Comparison of ENCODE assay signal across 23 mouse cellular contexts in the genomic region with DNA sequence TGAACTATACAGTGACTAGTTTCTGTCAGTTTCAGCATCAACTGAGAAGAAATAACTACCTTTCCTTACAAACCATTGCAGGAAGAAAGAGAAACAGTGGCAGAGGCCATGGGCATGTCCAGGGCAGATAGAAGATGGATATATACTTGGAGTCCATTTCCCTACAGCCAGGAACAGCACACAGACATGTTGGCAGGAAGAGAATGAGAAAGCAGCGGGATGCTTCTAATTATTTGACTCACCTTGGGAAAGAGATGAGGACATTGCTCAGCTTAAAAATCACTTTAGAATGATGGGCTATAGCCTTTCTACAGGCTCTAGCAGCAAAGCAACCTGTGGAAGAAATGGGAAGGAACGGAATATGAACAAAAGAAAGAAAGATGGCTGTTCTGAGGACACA.
DNase-seq lines count a peak whose midpoint lies in the region; ATAC-seq and TF ChIP-seq lines count a peak whose summit lies in the region.
"Had no signal": no experiment of that assay in that cellular context is flagged by ENCODE, and none has a peak within 500 bp of the region (broad histone marks: within the 10 kb centered on the region; RNA-seq: fewer than 3 reads in every experiment).

No protein-coding gene starts in this region.

- ATAC-seq in embryonic facial prominence, embryonic 13.5 days (ENCODE audit: insufficient number of reproducible peaks, insufficient read depth, low FRiP score, low TSS enrichment, low read depth), result no peak
- ATAC-seq in activated CD4-positive, CD25-positive, alpha-beta regulatory T cell, adult 4 months, result no peak
- no peak for ATAC-seq in neural tube, embryonic 15.5 days (ENCODE audit: low FRiP score)
- ATAC-seq: forebrain, embryonic 14.5 days; intestine, embryonic 16.5 days; Patski had no signal

- H3K36me3 ChIP-seq in embryonic facial prominence, embryonic 13.5 days, result no peaks in the 10 kb centered on the region
- no peaks in the 10 kb centered on the region for H3K36me3 ChIP-seq in embryonic facial prominence, embryonic 10.5 days (replicated peaks)
- H3K36me3 ChIP-seq in neural tube, embryonic 15.5 days, result no peaks in the 10 kb centered on the region
- H3K36me3 ChIP-seq: embryonic facial prominence, embryonic 12.5 days; forebrain, embryonic 10.5 days; heart, embryonic 13.5 days; hindbrain, embryonic 15.5 days had no signal

- peaks cover 13% of the 10 kb centered on the region; the same call in 1 of the 2 replicates for H3K4me1 ChIP-seq in embryonic facial prominence, embryonic 13.5 days
- no peaks in the 10 kb centered on the region for H3K4me1 ChIP-seq in embryonic facial prominence, embryonic 10.5 days
- no peaks in the 10 kb centered on the region for H3K4me1 ChIP-seq in neural tube, embryonic 15.5 days
- H3K4me1 ChIP-seq: embryonic facial prominence, embryonic 12.5 days; forebrain, embryonic 10.5 days; heart, embryonic 13.5 days; hindbrain, embryonic 15.5 days had no signal

- H3K4me2 ChIP-seq in embryonic facial prominence, embryonic 13.5 days, result no peak overlapping the region
- no peak overlapping the region for H3K4me2 ChIP-seq in neural tube, embryonic 15.5 days
- H3K4me2 ChIP-seq: embryonic facial prominence, embryonic 12.5 days; heart, embryonic 13.5 days; hindbrain, embryonic 15.5 days had no signal

- H3K9me3 ChIP-seq in embryonic facial prominence, embryonic 13.5 days, result no peaks in the 10 kb centered on the region
- H3K9me3 ChIP-seq in embryonic facial prominence, embryonic 10.5 days, result no peaks in the 10 kb centered on the region
- 0 out of 2 replicates have a peak, but pooled peaks cover 2% of the 10 kb centered on the region for H3K9me3 ChIP-seq in neural tube, embryonic 15.5 days (replicated peaks)
- H3K9me3 ChIP-seq: embryonic facial prominence, embryonic 12.5 days; forebrain, embryonic 10.5 days; heart, embryonic 13.5 days; hindbrain, embryonic 15.5 days had no signal

- H3K4me3 ChIP-seq in embryonic facial prominence, embryonic 13.5 days, result no peak overlapping the region
- H3K4me3 ChIP-seq in embryonic facial prominence, embryonic 10.5 days, result no peak overlapping the region
- no peak overlapping the region for H3K4me3 ChIP-seq in layer of hippocampus, adult 2 months
- no peak overlapping the region for H3K4me3 ChIP-seq in neural tube, embryonic 15.5 days (replicated peaks)
- H3K4me3 ChIP-seq: embryonic facial prominence, embryonic 12.5 days; erythroblast, embryonic 14.5 days; forebrain, embryonic 10.5 days; heart, embryonic 13.5 days; hindbrain, embryonic 15.5 days had no signal

- TF ChIP-seq CTCF in layer of hippocampus, adult 2 months (conservative IDR thresholded peaks at IDR 0.05), result no peak

- no peak for DNase-seq in embryonic facial prominence, embryonic 10.5 days (ENCODE audit: low spot score)
- peak; percentile 35 for DNase-seq in cerebellum, adult 9-10 months
- peak; percentile 6 to 18 for DNase-seq in cerebellum, postnatal 36 days
- DNase-seq in layer of hippocampus, adult 2 months (ENCODE audit: low spot score in 2 of 2), result no peak
- DNase-seq: adrenal gland, adult 2 months; adrenal gland, postnatal 25 days; embryo, embryonic 11 days; gastrocnemius, postnatal 36 days; heart, adult 11 months; heart, postnatal 36 days; kidney, adult 2 months had no signal

- no peak overlapping the region for H3K9ac ChIP-seq in embryonic facial prominence, embryonic 13.5 days
- H3K9ac ChIP-seq in neural tube, embryonic 15.5 days (replicated peaks), result no peak overlapping the region
- H3K9ac ChIP-seq: embryonic facial prominence, embryonic 12.5 days; heart, embryonic 13.5 days; hindbrain, embryonic 15.5 days had no signal

- peak overlapping the region; percentile 56; the same call in 1 of the 2 replicates for H3K27ac ChIP-seq in embryonic facial prominence, embryonic 13.5 days
- H3K27ac ChIP-seq in embryonic facial prominence, embryonic 10.5 days (replicated peaks), result no peak overlapping the region
- no peak overlapping the region for H3K27ac ChIP-seq in layer of hippocampus, adult 2 months
- H3K27ac ChIP-seq in neural tube, embryonic 15.5 days (replicated peaks), result no peak overlapping the region
- H3K27ac ChIP-seq: embryonic facial prominence, embryonic 12.5 days; forebrain, embryonic 10.5 days; heart, embryonic 13.5 days; hindbrain, embryonic 15.5 days had no signal

- 70% methylated on average over 2 of the region's 2 CpGs for WGBS in embryonic facial prominence, embryonic 13.5 days
- 85% methylated on average over 2 of the region's 2 CpGs for WGBS in embryonic facial prominence, embryonic 10.5 days
- WGBS in neural tube, embryonic 15.5 days, result 60% methylated on average over 2 of the region's 2 CpGs

- no peaks in the 10 kb centered on the region for H3K27me3 ChIP-seq in embryonic facial prominence, embryonic 13.5 days
- H3K27me3 ChIP-seq in embryonic facial prominence, embryonic 10.5 days (replicated peaks; ENCODE audit: low read depth, poor library complexity, severe bottlenecking), result no peaks in the 10 kb centered on the region
- no peaks in the 10 kb centered on the region for H3K27me3 ChIP-seq in neural tube, embryonic 15.5 days (replicated peaks)
- H3K27me3 ChIP-seq: CH12.LX; embryonic facial prominence, embryonic 12.5 days; heart, embryonic 13.5 days; hindbrain, embryonic 15.5 days; Patski had no signal

Comparison
In these comparisons a context has a peak if more than half of its experiments do, and no peak if none do; other contexts are left out.
1. DNase-seq: peak in cerebellum, adult 9-10 months (single experiment) and cerebellum, postnatal 36 days (2 of 2); none in embryonic facial prominence, embryonic 10.5 days (single experiment) and layer of hippocampus, adult 2 months (0 of 2).